Comparison of ENCODE assay signal across 8 mouse cellular contexts in the genomic region with DNA sequence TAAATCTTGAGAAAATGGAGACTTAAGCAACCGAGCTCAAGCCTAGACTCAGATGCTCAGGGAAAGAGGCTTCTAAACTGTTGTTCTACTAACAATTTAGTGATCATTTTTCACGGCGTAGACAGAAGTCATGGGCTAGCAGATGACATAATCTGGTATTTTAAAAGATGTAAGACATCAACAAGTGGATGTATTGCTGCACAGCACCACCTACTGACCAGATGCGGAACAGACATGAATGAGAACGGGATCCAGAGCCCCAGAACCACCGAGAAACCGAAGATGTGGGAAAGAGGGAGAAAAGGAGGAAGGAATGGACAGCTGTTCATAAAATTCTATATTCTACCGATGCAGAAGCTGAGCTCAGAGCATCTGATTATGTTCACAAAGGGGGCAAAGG.
A peak's percentile ranks its signal among the peaks of the same experiment; 100 is the strongest.
DNase-seq lines count a peak whose midpoint lies in the region; ATAC-seq lines count a peak whose summit lies in the region.

No protein-coding gene starts in this region.

- H3K4me3 ChIP-seq in hindbrain, embryonic 10.5 days: no peak overlapping the region
- H3K4me3 ChIP-seq in hindbrain, embryonic 13.5 days: no peak overlapping the region
- H3K4me3 ChIP-seq in hindbrain, embryonic 11.5 days (ENCODE audit: low read depth, low read length): no peak overlapping the region

- DNase-seq in hindbrain, embryonic 10.5 days (ENCODE audit: low spot score): peak; percentile 68
- peak; percentile 12 to 30 for DNase-seq in adrenal gland, postnatal 4 days (ENCODE audit: low spot score in 2 of 2)
- DNase-seq in fibroblast of lung, adult 2 months (ENCODE audit: low read depth): peak; percentile 27
- DNase-seq in hindbrain, embryonic 11.5 days (ENCODE audit: low spot score): peak; percentile 84
- peak; percentile 50 for DNase-seq in left cerebral cortex, adult 11 months (ENCODE audit: low spot score)
- peak; percentile 6 for DNase-seq in telencephalon, adult 2 months (ENCODE audit: low read depth, low spot score)

- H3K4me2 ChIP-seq in hindbrain, embryonic 13.5 days: no peak overlapping the region
- no peak overlapping the region for H3K4me2 ChIP-seq in hindbrain, embryonic 11.5 days (replicated peaks; ENCODE audit: low read depth, low read length)

- H3K9me3 ChIP-seq in hindbrain, embryonic 10.5 days: no peaks in the 10 kb centered on the region
- no peaks in the 10 kb centered on the region for H3K9me3 ChIP-seq in hindbrain, embryonic 13.5 days
- no peaks in the 10 kb centered on the region for H3K9me3 ChIP-seq in hindbrain, embryonic 11.5 days (ENCODE audit: control insufficient read depth, low read length)

- H3K9ac ChIP-seq in hindbrain, embryonic 13.5 days: no peak overlapping the region
- H3K9ac ChIP-seq in hindbrain, embryonic 11.5 days (ENCODE audit: low read depth, low read length): no peak overlapping the region

- WGBS in hindbrain, embryonic 10.5 days: 24% methylated on average over 8 of the region's 8 CpGs
- 20% methylated on average over 8 of the region's 8 CpGs for WGBS in hindbrain, embryonic 13.5 days
- WGBS in hindbrain, embryonic 11.5 days: 18% methylated on average over 8 of the region's 8 CpGs

- H3K36me3 ChIP-seq in hindbrain, embryonic 10.5 days: no peaks in the 10 kb centered on the region
- H3K36me3 ChIP-seq in hindbrain, embryonic 13.5 days: no peaks in the 10 kb centered on the region
- no peaks in the 10 kb centered on the region for H3K36me3 ChIP-seq in hindbrain, embryonic 11.5 days (ENCODE audit: control insufficient read depth, insufficient read depth, low read length)

- peaks cover 17% of the 10 kb centered on the region for H3K4me1 ChIP-seq in hindbrain, embryonic 10.5 days (replicated peaks)
- H3K4me1 ChIP-seq in hindbrain, embryonic 13.5 days (replicated peaks): no peaks in the 10 kb centered on the region; the same call in 1 of the 2 replicates
- 0 out of 2 replicates have a peak, but pooled peaks cover 2% of the 10 kb centered on the region for H3K4me1 ChIP-seq in hindbrain, embryonic 11.5 days (replicated peaks; ENCODE audit: control insufficient read depth, insufficient read depth, low read length)

- no peaks in the 10 kb centered on the region for H3K27me3 ChIP-seq in hindbrain, embryonic 10.5 days (ENCODE audit: insufficient read depth, poor library complexity, severe bottlenecking)
- H3K27me3 ChIP-seq in hindbrain, embryonic 13.5 days: no peaks in the 10 kb centered on the region
- no peaks in the 10 kb centered on the region for H3K27me3 ChIP-seq in hindbrain, embryonic 11.5 days (ENCODE audit: control insufficient read depth, insufficient read depth, low read length)

- no peak for ATAC-seq in hindbrain, embryonic 13.5 days (ENCODE audit: low FRiP score)
- ATAC-seq in hindbrain, embryonic 11.5 days (ENCODE audit: low FRiP score): peak; percentile 23; the same call in 1 of the 2 replicates
- peak; percentile 93 for ATAC-seq in megakaryocyte-erythroid progenitor cell, adult 5-6 weeks (replicated peaks; ENCODE audit: low FRiP score, low TSS enrichment, poor library complexity, severe bottlenecking)

- H3K27ac ChIP-seq in hindbrain, embryonic 10.5 days: no peak overlapping the region
- no peak overlapping the region for H3K27ac ChIP-seq in hindbrain, embryonic 13.5 days
- no peak overlapping the region for H3K27ac ChIP-seq in hindbrain, embryonic 11.5 days (ENCODE audit: low read depth, low read length)

Comparison
In these comparisons a context has a peak if more than half of its experiments do, and no peak if none do; other contexts are left out.
1. DNase-seq: peak in every context shown above with its lines; median percentile 84 in hindbrain, embryonic 11.5 days; 68 in hindbrain, embryonic 10.5 days; 50 in left cerebral cortex, adult 11 months; 27 in fibroblast of lung, adult 2 months; 21 in adrenal gland, postnatal 4 days; 6 in telencephalon, adult 2 months.